Mouse (Mus musculus) heart, adult 18-20 months (tissue): ENCODE results near the gene Creb5. TPM values are rescaled to one million over a fixed set of nuclear protein-coding genes. Genes with fewer than 3 reads are reported as not detected.

Source experiments
- DNase-seq, 2 experiments: peaks; one replicate each; pipeline ENCODE4 v3.0.0; 2021 to 2022; ENCODE audit warnings: mixed read lengths in 1 of 2
- total RNA-seq, 2 experiments: library from RNA; stranded (reverse); gene quantifications; 2 replicates each; pipeline ENCODE4 v1.2.3; 2021

Gene Creb5
- total RNA-seq, 2 experiments from 2014 or later: 5.6 to 6.8 TPM

GRCm38 (mm10) chr6:53491331-53491730, 204.3 kb downstream of the Creb5 start:
- DNase-seq: no peak

- DNase-seq: no peak
Observed at GRCm38 (mm10) chr6:53493864-53494263, 206.8 kb downstream of the Creb5 start.

GRCm38 (mm10) chr6:53495667-53496066, 208.6 kb downstream of the Creb5 start:
- no peak for DNase-seq

- DNase-seq: peak; percentile 69 to 71
Observed at GRCm38 (mm10) chr6:53496325-53496753, 209.3 kb downstream of the Creb5 start.

GRCm38 (mm10) chr6:53497904-53498536, 210.9 kb downstream of the Creb5 start:
- no peak for DNase-seq

GRCm38 (mm10) chr6:53499621-53500295, 212.7 kb downstream of the Creb5 start:
- no peak for DNase-seq

GRCm38 (mm10) chr6:53501236-53501635, 214.2 kb downstream of the Creb5 start:
- DNase-seq: no peak

GRCm38 (mm10) chr6:53506947-53507564, 220.0 kb downstream of the Creb5 start:
- DNase-seq: peak; percentile 56 to 63

GRCm38 (mm10) chr6:53508847-53509494, 221.9 kb downstream of the Creb5 start:
- no peak for DNase-seq

GRCm38 (mm10) chr6:53510005-53510404, 222.9 kb downstream of the Creb5 start:
- DNase-seq: no peak

- no peak for DNase-seq
Observed at GRCm38 (mm10) chr6:53512226-53512625, 225.2 kb downstream of the Creb5 start.

- DNase-seq: no peak
Observed at GRCm38 (mm10) chr6:53513380-53513779, 226.3 kb downstream of the Creb5 start.

GRCm38 (mm10) chr6:53514862-53515261, 227.8 kb downstream of the Creb5 start:
- DNase-seq: no peak

- no peak for DNase-seq
Observed at GRCm38 (mm10) chr6:53515611-53516010, 228.5 kb downstream of the Creb5 start.

- peak; percentile 35 to 69 for DNase-seq
Observed at GRCm38 (mm10) chr6:53517371-53517945, 230.4 kb downstream of the Creb5 start.

GRCm38 (mm10) chr6:53523743-53524497, 236.8 kb downstream of the Creb5 start:
- DNase-seq: peak; percentile 36 to 57

GRCm38 (mm10) chr6:53526460-53526859, 239.4 kb downstream of the Creb5 start:
- no peak for DNase-seq

- DNase-seq: no peak
Observed at GRCm38 (mm10) chr6:53530742-53531141, 243.7 kb downstream of the Creb5 start.

- DNase-seq: peak; percentile 19 to 38
Observed at GRCm38 (mm10) chr6:53531461-53531860, 244.4 kb downstream of the Creb5 start.

GRCm38 (mm10) chr6:53537530-53537929, 250.5 kb downstream of the Creb5 start:
- DNase-seq: peak; percentile 49 to 60

- no peak for DNase-seq
Observed at GRCm38 (mm10) chr6:53541798-53542197, 254.7 kb downstream of the Creb5 start.

GRCm38 (mm10) chr6:53545483-53545900, 258.4 kb downstream of the Creb5 start:
- DNase-seq: no peak
